Mouse (Mus musculus) ovary, adult 18-20 months (tissue): Measurements from ENCODE around the gene Mettl1.
A peak's percentile ranks its signal among the peaks of the same experiment; 100 is the strongest.

Experiments used
- DNase-seq: peaks from one replicate; pipeline ENCODE4 v3.0.0; 2022; ENCODE audit warnings: low spot score, mixed read lengths

The Mettl1 gene

GRCm38 (mm10) chr10:127041274-127041766, at the start of gene Mettl1, which contains the start of gene Eef1akmt3:
Gene Mettl1, plus strand, starts transcription at chr10:127041414.
Gene Eef1akmt3, minus strand, starts transcription at chr10:127041513.
- DNase-seq, result no peak

GRCm38 (mm10) chr10:126991676-126992075, 49.5 kb upstream of the Mettl1 start:
- DNase-seq, result no peak

GRCm38 (mm10) chr10:126993621-126994020, 47.6 kb upstream of the Mettl1 start:
- no peak for DNase-seq

- no peak for DNase-seq
Observed at GRCm38 (mm10) chr10:126997340-126998113, 43.7 kb upstream of the Mettl1 start.

- no peak for DNase-seq
Observed at GRCm38 (mm10) chr10:127000529-127000928, 40.7 kb upstream of the Mettl1 start, which contains the start of gene Avil. Gene Avil, plus strand, starts transcription at chr10:127000709.

GRCm38 (mm10) chr10:127001297-127001696, 39.9 kb upstream of the Mettl1 start:
- DNase-seq, result no peak

GRCm38 (mm10) chr10:127002056-127002455, 39.2 kb upstream of the Mettl1 start:
- no peak for DNase-seq

GRCm38 (mm10) chr10:127002765-127003164, 38.4 kb upstream of the Mettl1 start:
- DNase-seq, result no peak

- peak; percentile 24 for DNase-seq
Observed at GRCm38 (mm10) chr10:127003334-127003733, 37.9 kb upstream of the Mettl1 start.

- no peak for DNase-seq
Observed at GRCm38 (mm10) chr10:127003806-127004205, 37.4 kb upstream of the Mettl1 start.

- no peak for DNase-seq
Observed at GRCm38 (mm10) chr10:127016488-127016887, 24.7 kb upstream of the Mettl1 start.

- no peak for DNase-seq
Observed at GRCm38 (mm10) chr10:127017071-127017470, 24.1 kb upstream of the Mettl1 start.

GRCm38 (mm10) chr10:127018422-127018821, 22.8 kb upstream of the Mettl1 start:
- DNase-seq, result no peak

- DNase-seq, result peak; percentile 80
Observed at GRCm38 (mm10) chr10:127030336-127031296, 10.6 kb upstream of the Mettl1 start, which contains the start of gene Tsfm. Gene Tsfm, minus strand, starts transcription at chr10:127030840.

GRCm38 (mm10) chr10:127033301-127033741, 7.9 kb upstream of the Mettl1 start:
- no peak for DNase-seq

GRCm38 (mm10) chr10:127036273-127036672, 4.9 kb upstream of the Mettl1 start:
- no peak for DNase-seq

GRCm38 (mm10) chr10:127037641-127038040, 3.6 kb upstream of the Mettl1 start:
- DNase-seq, result no peak

GRCm38 (mm10) chr10:127040569-127041214, 522 bp upstream of the Mettl1 start:
- no peak for DNase-seq

- peak; percentile 74 for DNase-seq
Observed at GRCm38 (mm10) chr10:127041774-127042338, 642 bp downstream of the Mettl1 start.

- no peak for DNase-seq
Observed at GRCm38 (mm10) chr10:127042468-127043115, 1.4 kb downstream of the Mettl1 start.

- DNase-seq, result no peak
Observed at GRCm38 (mm10) chr10:127043187-127043586, 2.0 kb downstream of the Mettl1 start.
